Mouse (Mus musculus) urinary bladder, adult 2 months (tissue): ENCODE data around the gene Zkscan3. TPM values are rescaled to one million over a fixed set of nuclear protein-coding genes. Genes with fewer than 3 reads are reported as not detected.

ENCODE experiments used
- DNase-seq: peaks from one replicate; pipeline ENCODE4 v3.0.0; 2022; ENCODE audit warnings: low spot score
- polyA plus RNA-seq: library from polyadenylated mRNA; depleted of rRNA; stranded (reverse); fragments of >200 nt; gene quantifications from 2 replicates; pipeline ENCODE4 v1.2.3, GENCODE M21; 2012; rRNA removed

Zkscan3 gene
- polyA plus RNA-seq, 1 experiment = 76.3 TPM

GRCm38 (mm10) chr13:21397486-21397885 is 5.1 kb downstream of the Zkscan3 start:
- no peak for DNase-seq

DNA sequence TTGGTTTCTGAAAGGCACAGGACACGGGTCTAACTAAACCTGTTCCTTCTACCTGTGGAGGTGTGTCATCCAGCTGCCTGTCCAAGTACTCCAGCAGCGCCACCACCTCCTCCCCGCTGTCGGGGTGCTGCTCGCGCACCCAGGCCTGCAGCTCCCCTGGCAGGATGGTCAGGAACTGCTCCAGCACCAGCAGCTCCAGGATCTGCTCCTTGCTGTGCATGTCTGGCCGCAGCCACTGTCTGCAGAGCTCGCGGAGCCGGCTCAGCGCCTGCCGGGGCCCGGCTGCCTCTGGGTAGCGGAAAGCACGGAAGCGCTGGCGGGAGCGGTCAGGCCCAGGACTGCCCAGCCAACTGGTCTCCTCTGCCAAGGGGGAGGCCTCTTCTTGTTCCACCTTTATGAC is 6.5 kb downstream of the Zkscan3 start:
- peak; percentile 36 for DNase-seq

DNA sequence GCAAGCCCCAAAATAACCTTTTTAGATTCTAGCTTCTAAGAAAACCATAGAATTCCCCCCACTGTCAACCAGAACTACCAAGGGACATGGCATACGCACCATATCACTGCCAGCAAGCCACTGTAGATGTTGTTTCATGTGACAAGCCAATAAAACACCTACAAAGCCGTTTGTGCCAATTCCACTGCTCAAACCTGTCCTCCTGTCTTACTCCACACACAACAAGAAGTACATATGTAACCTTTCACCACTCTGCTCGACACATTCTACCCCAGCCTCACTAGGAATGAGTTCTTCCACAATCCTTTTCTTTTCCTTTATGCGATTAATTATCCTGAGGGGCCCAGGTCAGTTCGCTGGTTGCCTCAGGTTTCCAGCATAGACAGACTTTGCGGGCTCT is 6.9 kb downstream of the Zkscan3 start:
- DNase-seq = no peak

DNA sequence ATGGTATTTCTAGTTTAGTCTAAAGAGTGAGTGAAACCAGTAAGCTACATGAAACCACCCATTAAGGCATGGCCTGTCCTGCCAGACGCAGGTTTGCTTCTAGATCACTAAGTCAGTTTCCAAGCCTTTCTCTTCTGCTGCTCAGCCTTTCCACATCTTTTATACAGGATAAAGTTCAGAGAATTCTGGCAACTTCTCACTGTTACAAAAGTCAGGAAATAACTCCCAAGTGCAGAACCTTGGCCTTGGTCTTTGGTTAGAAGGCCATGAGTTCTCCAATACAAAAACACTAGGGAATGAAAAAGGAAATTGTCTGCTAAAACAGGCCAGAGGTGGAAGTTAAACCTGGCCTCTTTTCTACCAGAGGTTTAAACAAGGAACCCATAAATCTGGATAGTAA is 7.3 kb downstream of the Zkscan3 start:
- no peak for DNase-seq

DNA sequence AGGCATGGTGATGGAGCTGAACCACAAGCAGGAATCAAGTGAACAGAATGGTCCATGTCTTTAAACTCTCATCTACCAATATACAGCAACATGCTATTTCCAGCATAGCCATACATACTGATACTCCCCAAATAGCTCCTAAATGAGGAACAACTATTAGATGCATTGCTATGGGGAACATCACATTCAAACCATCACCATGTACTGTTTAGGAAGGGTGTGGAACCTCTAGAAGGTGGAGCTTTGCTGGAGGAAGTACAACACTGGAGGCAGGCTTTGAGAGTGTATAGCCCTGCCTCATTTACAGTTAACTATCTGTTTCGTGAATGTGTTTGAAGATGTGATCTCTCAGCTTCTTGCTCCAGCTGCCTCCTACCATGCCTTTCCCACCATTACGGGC is 24.8 kb downstream of the Zkscan3 start:
- DNase-seq = no peak

- DNase-seq = no peak
Observed at GRCm38 (mm10) chr13:21372700-21373099, 29.9 kb downstream of the Zkscan3 start.

GRCm38 (mm10) chr13:21366635-21367034 is 35.9 kb downstream of the Zkscan3 start:
- DNase-seq = no peak

GRCm38 (mm10) chr13:21363719-21364118 is 38.8 kb downstream of the Zkscan3 start:
- no peak for DNase-seq

- peak; percentile 76 for DNase-seq
Observed at GRCm38 (mm10) chr13:21362621-21363248, 39.8 kb downstream of the Zkscan3 start, which contains the start of gene Zscan12. Gene Zscan12, plus strand, starts transcription at chr13:21362820.

DNA sequence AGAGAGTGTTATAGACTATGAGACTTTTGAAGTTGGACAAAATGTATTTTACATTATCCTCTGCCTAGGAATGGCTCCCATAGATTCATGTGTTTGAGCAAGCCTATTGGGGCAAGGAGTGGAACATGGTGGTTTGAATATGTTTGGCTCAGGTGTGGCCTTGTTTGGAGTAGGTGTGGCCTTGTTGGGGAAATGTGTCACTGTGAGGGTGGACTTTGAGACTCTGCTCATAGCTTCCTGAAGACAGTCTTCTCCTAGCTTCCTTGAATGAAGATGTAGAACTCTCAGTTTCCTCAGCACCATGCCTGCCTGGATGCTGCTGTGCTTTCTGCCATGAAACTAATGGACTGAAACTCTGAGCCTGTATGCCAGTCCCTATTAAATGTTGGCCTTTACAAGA is 52.0 kb downstream of the Zkscan3 start:
- no peak for DNase-seq

DNA sequence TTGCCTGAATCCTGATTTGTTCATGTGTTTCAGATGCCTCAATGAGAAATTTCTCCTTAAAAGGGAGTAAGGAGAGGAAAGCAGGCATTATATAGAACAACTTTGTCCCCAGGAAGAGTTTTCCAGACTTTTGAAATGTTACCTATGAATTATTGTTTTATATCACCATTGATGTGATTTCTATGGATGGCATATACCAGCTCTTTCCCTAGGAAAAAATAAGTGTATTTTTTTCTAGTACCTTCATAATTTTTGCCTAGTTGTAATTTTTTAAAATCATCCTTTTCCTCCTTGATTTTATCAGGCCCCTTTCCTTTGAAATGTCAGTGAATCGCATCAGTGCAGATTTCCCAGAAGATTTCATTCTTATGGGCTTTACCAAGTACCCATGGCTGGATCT is 55.9 kb downstream of the Zkscan3 start, which contains the start of gene Olfr1367:
TSS of gene Olfr1367 (plus strand) at position 301 of the 400 bp plus-strand sequence.
- no peak for DNase-seq

Other genes with a start within 250 kb of the Zkscan3 start
- gene Trim27, start 223.3 kb downstream of the Zkscan3 start, polyA plus RNA-seq = 40.5 and 48.2 TPM in 2 replicates
- gene Gpx5, start 110.0 kb downstream of the Zkscan3 start, polyA plus RNA-seq = 0.10 TPM in 1 of 2 replicates, not detected in the other
- gene Gpx6, start 90.6 kb downstream of the Zkscan3 start, polyA plus RNA-seq = not detected in 2 replicates
- gene Olfr1367, start 55.8 kb downstream of the Zkscan3 start, polyA plus RNA-seq = not detected in 2 replicates
- 7.9 and 8.0 TPM in 2 replicates for gene Zscan12, start 39.9 kb downstream of the Zkscan3 start, polyA plus RNA-seq
- 2.2 and 2.5 TPM in 2 replicates for gene Pgbd1, start 38.3 kb upstream of the Zkscan3 start, polyA plus RNA-seq
- 69.8 and 74.6 TPM in 2 replicates for gene Zscan26, start 51.0 kb upstream of the Zkscan3 start, polyA plus RNA-seq
- 1.0 and 1.1 TPM in 2 replicates for gene Nkapl, start 65.8 kb upstream of the Zkscan3 start, polyA plus RNA-seq
- gene Zkscan4, start 76.2 kb upstream of the Zkscan3 start, polyA plus RNA-seq = 3.2 and 3.6 TPM in 2 replicates
- not detected in 2 replicates for gene Gm10065, start 76.7 kb upstream of the Zkscan3 start, polyA plus RNA-seq
- gene AK157302, start 92.5 kb upstream of the Zkscan3 start, polyA plus RNA-seq = 0.86 and 1.2 TPM in 2 replicates
- 21.2 and 21.6 TPM in 2 replicates for gene Gm11273, start 98.7 kb upstream of the Zkscan3 start, polyA plus RNA-seq
- gene Zkscan8, start 128.4 kb upstream of the Zkscan3 start, polyA plus RNA-seq = 8.4 and 8.6 TPM in 2 replicates
- not detected in 2 replicates for gene Olfr1366, start 140.1 kb upstream of the Zkscan3 start, polyA plus RNA-seq
- not detected in 2 replicates for gene Olfr1535, start 157.1 kb upstream of the Zkscan3 start, polyA plus RNA-seq
- not detected in 2 replicates for gene Olfr1364, start 179.0 kb upstream of the Zkscan3 start, polyA plus RNA-seq
- gene Olfr1362, start 211.3 kb upstream of the Zkscan3 start, polyA plus RNA-seq = not detected in 2 replicates
- not detected in 2 replicates for gene Olfr11, start 239.8 kb upstream of the Zkscan3 start, polyA plus RNA-seq